Mouse (Mus musculus): ENCODE results near the gene Gal3st1.
"Not testable (repeated sequence)": the region's sequence is repeated elsewhere in the genome, so short reads cannot be mapped to it uniquely, and the experiment has no call there.

Gene Gal3st1

DNA sequence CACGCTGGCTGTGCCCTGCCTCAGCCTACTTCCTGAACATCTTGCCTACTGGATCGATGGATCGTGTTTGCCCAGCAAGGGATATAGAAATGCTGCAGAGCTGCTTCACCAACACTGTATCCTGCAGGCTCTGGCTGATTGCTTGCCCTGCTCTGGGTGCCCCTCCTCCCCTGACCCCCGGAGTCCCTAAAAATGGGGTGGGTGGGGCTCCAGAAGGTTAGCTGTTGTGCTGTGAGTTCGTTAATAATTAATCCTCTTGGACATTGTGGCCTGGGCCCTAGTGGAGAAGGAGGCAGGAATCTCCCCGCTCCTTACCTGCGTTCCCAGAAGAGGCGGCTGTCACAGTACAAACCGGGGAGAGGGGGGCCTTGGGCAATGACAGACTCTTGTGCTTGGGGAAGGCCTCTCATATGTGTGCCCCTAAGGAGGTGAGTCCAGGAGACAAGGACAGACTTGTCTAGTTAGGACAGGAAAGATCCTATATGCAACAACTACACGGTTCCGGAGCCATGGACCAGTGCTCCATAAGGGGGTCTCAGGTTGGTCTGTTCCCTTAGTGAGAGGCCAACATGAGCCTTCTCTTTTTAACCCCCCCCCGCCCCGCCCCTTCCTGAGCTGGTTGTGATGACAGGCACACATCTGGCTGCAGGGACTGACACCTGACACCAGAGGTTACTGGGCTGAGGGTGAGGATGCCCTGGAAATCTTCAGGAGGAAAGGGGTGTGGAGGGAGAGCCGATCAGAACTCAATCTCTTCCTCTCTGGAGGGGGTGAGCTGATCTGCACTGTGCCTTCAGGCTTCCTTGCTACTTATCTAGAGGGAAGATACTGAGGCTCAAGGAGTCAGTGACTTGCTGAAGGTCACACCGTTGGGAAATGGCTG is 668 bp downstream of the Gal3st1 start:
- DNase-seq, result peak; percentile 50 to 78

GRCm38 (mm10) chr11:3989748-3990147 is 6.3 kb downstream of the Gal3st1 start:
- no peak for DNase-seq

- DNase-seq, result no peak
Observed at GRCm38 (mm10) chr11:3993132-3993531, 9.7 kb downstream of the Gal3st1 start.

GRCm38 (mm10) chr11:3993914-3994313 is 10.5 kb downstream of the Gal3st1 start:
- no peak for DNase-seq

DNA sequence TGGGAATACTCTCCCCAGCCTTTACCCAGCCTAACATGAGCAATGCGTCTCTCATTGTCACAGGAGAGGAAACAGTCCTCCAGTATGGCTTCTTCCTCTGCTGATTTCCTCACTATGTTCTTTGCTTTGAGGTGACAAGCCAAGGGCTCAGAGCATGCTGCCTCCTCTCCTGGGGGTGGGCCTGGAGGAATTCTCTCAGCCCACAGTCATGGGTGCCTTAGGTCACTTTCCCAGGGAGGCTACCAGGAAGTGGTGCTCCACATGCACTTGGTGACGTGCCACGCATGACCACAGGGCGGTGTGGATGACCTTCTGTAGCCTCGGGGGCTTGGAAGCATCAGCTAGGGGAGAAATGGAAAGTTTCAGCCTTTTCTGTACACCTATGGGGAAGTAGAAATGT is 12.1 kb downstream of the Gal3st1 start:
- no peak for DNase-seq

DNA sequence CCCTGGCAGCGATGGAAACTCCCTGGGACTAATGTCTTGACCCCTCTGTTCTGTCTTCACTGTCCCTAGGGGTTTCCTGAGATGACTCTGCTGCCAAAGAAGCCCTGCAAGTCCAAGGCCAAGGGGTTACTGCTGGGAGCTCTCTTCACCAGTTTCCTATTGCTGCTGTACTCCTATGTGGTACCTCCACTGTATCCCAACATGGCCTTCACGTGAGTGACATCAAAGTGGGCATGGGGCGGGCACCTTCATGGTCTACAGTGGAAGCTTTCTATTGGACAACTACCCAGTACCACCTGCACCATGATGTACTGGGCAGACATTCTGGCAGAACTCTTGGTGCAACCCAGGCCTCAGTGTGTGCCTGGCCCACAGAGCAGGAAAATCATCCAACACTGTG is 13.4 kb downstream of the Gal3st1 start:
- DNase-seq, result no peak

DNA sequence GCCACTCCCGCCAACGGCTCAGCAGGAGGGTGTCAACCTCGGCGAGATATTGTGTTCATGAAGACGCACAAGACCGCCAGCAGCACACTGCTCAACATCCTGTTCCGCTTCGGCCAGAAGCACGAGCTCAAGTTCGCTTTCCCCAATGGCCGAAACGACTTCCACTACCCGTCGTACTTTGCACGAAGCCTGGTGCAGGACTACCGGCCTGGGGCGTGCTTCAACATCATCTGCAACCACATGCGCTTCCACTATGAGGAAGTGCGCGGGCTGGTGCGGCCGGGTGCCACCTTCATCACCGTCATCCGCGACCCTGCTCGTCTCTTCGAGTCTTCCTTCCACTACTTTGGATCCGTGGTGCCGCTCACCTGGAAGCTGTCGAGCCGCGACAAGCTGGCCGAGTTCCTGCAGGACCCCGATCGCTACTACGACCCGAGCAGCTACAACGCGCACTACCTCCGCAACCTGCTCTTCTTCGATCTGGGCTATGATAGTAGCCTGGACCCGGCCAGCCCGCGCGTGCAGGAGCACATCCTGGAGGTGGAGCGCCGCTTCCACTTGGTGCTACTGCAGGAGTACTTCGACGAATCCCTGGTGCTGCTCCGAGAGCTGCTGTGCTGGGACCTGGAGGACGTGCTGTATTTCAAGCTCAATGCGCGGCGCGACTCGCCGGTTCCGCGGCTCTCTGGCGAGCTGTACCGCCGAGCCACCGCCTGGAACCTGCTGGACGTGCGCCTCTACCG is 14.7 kb downstream of the Gal3st1 start:
- no peak for DNase-seq

DNA sequence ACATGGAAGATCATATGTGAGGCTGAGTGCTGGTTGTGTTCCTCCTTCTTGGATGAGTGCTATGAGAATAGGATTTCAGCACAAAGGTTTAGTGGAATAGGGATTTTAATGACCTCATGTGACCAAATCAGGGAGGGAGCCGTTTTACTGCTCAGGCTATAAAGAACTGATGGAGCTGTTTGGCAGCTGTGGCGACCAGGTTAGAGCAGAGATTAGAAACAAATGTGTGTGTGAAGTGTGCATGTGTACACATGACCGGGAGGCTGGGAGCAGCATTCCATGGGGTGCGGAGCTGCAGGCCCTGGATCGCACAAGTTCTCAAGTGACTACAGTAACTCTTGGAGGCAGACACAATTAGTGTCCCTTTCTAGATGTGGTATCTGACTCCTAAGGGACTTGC is 16.1 kb downstream of the Gal3st1 start:
- no peak for DNase-seq

- peak; percentile 69 to 74 for DNase-seq
Observed at GRCm38 (mm10) chr11:4001603-4002002, 18.2 kb downstream of the Gal3st1 start.

GRCm38 (mm10) chr11:4005220-4005805 is 21.9 kb downstream of the Gal3st1 start:
- DNase-seq, result no peak

- no peak for DNase-seq
Observed at GRCm38 (mm10) chr11:4006462-4006861, 23.0 kb downstream of the Gal3st1 start.

DNA sequence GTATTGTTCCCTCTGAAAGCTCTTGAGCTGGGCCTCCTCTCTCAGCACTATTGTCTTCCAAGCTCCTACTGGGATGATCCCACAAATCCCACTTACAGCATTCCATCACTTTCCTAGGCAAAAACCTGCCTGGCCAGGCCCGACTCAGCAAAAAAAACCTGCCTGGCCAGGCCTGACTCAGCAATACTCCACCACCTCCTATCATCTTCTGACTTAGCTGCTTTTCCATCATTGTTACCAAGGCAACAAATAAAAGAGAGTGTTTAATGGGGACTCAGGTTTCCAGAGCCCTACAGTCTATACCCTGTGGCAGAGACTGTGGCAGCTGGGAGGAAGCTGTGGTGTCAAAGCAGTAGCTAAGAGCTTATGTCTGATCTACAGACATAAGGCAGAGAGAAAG is 29.2 kb downstream of the Gal3st1 start:
- DNase-seq, result no peak

DNA sequence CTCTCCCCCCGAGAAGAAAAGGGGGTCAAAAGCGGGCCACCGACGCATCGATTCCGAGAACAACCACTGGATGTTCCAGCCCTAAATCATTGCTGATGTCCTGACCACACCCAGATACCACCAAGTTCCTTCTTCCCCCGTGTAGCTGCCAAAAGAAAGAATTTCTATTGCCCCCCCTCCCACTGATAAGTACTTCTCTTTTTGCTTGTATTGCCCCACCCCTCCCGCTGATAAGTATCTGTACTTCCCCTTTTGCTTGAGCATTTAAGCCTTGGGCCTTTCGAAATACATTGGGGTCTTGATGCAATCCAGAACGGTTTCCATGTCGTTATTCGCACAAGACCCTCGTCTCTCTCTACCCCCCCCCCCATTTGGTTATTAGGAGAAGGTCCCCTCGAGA is 32.4 kb downstream of the Gal3st1 start:
- not testable (repeated sequence) for DNase-seq

GRCm38 (mm10) chr11:4022111-4022510 is 38.7 kb downstream of the Gal3st1 start:
- not testable (repeated sequence) for DNase-seq

- DNase-seq, result no peak
Observed at GRCm38 (mm10) chr11:4023321-4023720, 39.9 kb downstream of the Gal3st1 start.

DNA sequence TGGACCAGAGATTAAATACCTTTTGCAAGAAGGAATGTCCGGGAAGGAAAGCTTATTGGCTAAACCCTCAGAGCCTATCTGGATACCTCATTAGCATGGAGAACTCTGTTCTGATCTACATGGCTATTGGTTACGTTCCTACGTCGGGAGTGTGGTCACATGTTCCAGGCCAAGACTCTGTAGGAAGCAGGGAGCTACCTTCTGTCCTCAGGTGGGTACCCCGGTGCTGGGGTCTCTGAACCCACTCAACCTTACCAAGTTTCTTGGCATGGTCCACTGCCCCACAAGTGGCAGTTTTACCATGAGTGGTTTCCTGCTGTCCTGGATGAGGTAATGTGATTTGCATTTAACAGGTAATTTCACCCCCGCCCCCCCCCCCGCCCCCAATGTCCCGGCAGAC is 43.6 kb downstream of the Gal3st1 start:
- no peak for DNase-seq

DNA sequence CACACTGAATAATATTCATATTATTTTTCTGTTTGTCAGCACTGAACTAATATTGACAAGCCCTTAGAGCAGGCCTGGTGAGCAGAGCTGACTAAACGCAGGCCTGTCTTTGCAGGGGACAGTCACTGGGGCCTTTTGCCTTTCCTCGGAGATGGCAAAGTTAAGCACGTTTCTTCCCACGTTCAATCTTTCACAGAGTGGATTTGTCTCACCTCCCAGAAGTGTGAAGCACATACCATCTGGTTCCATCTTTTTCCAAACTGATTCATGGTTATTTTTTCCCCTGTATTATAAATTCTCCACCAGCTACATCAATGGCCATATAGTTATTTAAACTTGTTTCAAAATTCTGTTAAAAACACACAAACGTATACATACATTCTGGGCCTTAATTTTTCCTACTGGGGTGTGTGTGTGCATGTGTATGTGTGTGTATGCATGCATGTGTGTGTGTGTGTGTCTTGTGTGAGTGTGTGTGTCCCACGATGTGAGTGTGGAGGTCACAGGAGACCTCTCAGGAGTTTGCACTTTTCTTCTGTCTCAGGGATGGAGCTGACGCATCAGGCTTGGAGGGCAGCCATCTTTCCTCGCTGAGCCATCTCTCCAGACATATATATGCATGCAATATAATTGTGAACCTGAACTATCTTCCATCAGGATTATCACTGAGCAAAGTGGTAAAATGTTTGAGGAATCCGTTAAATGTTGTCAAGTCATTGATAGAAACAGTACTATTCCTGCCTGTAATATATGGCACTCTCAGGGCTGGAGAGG is 44.3 kb downstream of the Gal3st1 start:
- no peak for DNase-seq

GRCm38 (mm10) chr11:4029343-4029742 is 45.9 kb downstream of the Gal3st1 start:
- no peak for DNase-seq

DNA sequence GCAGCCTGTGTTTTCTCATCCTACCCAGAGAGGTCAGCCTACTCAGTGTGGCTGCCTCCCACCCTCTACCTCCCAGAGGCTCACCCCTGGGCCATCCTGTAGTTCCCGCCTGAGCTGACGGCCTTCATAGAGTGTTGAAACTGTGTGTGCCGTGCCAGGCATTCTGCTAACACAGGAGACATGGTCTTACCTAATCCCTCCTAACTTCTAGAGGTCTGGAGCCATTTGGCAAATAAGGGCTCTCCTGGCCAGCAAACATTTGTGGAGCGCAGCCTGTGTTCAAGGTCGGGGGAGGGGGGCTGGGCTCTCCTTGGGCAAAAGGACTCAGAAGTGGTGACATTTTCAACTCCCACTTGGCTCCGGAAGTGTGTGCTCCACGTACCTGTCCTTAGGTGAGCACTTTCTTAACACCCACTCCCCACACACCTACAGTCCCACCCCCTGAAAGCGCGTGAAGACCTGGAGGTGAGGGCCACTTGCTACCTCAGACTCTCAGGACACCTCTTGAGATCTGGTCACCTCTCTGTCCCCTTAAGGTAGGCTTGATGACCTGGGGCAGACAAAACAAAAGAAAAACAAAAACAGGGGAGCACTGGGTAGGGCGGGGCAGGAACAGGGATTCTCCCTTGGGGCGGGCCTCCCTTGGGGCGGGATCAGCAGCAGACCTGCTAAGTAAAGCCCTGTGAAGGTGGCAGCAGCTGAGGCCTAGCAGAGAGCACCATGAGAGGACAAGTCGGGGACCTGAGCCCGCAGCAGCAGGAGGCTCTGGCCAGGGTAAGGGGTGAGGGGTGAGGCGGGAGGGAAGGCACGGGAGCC is 47.9 kb downstream of the Gal3st1 start, which contains the start of gene Sec14l4:
Gene Sec14l4, plus strand, starts transcription at position 337 of the 816 bp plus-strand sequence.
- DNase-seq, result peak; percentile 85 to 90

- peak in 1 of 2 experiments; percentile 47 for DNase-seq
Observed at GRCm38 (mm10) chr11:4031961-4032360, 48.5 kb downstream of the Gal3st1 start.

- no peak for DNase-seq
Observed at GRCm38 (mm10) chr11:4033471-4033870, 50.0 kb downstream of the Gal3st1 start.

DNA sequence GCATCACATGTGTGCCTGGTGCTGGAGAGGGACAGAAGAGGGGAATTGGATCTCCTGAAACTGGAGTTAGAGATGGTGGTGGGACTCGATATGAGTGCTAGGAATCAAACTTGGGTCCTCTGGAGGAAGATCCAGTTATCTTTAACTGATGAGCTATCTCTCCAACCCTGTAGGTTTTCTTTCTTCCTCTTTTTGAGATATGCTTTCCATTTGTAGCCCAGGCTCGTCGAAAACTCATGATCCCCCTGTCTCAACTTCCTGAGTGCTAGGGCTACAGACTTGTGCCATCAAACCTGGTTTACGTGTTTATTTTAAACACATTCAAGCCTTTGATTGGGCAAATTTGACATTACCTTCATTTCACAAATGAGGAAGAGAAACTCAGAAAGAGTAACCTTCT is 50.7 kb downstream of the Gal3st1 start:
- no peak for DNase-seq

Data from lung, adult 18-20 months (tissue).